Mouse (Mus musculus): ENCODE results near the gene Ly6g6f. TPM values are rescaled to one million over a fixed set of nuclear protein-coding genes. Genes with fewer than 3 reads are reported as not detected.
"Not testable (repeated sequence)": the region's sequence is repeated elsewhere in the genome, so short reads cannot be mapped to it uniquely, and the experiment has no call there.

Gene Ly6g6f
- polyA plus RNA-seq, 1 experiment from 2014 or later = 5.1 TPM

GRCm38 (mm10) chr17:35039121-35039873 is 46.1 kb downstream of the Ly6g6f start:
- 79% methylated on average over 11 of the region's 11 CpGs for WGBS (ENCODE audit: insufficient replicate concordance)

GRCm38 (mm10) chr17:35034896-35035295 is 50.5 kb downstream of the Ly6g6f start:
- Histone ChIP-seq H3K36me3 (replicated peaks) (no peaks in the 10 kb centered on the region), H3K4me1 (replicated peaks) (peaks cover 25% of the 10 kb centered on the region), H3K27me3 (no peaks in the 10 kb centered on the region), H3K4me2 (no peak overlapping the region), H3K4me3 (replicated peaks) (no peak overlapping the region), H3K9ac (no peak overlapping the region), H3K9me3 (replicated peaks) (no peaks in the 10 kb centered on the region), H3K27ac (replicated peaks) (no peak overlapping the region)
- no peak for ATAC-seq (ENCODE audit: insufficient read depth)
- 58% methylated on average over 6 of the region's 6 CpGs for WGBS (ENCODE audit: insufficient replicate concordance)

More at GRCm38 (mm10) chr17:35039121-35039873, 46.1 kb downstream of the Ly6g6f start:
- Histone ChIP-seq H3K9me3 (replicated peaks) (no peaks in the 10 kb centered on the region), H3K36me3 (replicated peaks) (no peaks in the 10 kb centered on the region), H3K4me3 (replicated peaks) (no peak overlapping the region), H3K9ac (no peak overlapping the region), H3K27ac (replicated peaks) (no peak overlapping the region), H3K27me3 (no peaks in the 10 kb centered on the region), H3K4me2 (no peak overlapping the region), H3K4me1 (replicated peaks) (peaks cover 28% of the 10 kb centered on the region)
- ATAC-seq (ENCODE audit: insufficient read depth) = no peak

DNA sequence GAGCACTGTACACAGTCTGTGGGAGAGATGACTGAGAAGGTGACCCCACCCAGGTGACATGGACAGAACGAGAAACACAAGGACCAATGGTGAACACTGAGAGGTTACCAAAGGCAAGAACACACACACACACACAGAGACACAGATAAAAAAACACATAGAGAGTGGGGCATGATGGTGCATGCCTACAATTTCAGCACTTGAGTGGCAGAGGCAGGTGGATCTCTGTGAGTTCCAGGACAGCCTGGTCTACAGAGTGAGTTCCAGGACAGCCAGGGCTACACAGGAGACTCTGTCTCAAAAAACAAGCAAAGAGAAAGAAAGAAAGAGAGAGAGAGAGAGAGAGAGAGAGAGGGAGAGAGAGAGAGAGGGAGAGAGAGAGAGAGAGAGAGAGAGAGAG is 51.7 kb downstream of the Ly6g6f start:
- H3K4me2 ChIP-seq; H3K9ac ChIP-seq; H3K4me3 ChIP-seq (replicated peaks); H3K27ac ChIP-seq (replicated peaks); H3K27me3 ChIP-seq; H3K36me3 ChIP-seq (replicated peaks); ATAC-seq (ENCODE audit: insufficient read depth); H3K9me3 ChIP-seq (replicated peaks): not testable (repeated sequence)
- 38% methylated on average over 1 of the region's 1 CpGs for WGBS (ENCODE audit: insufficient replicate concordance)
- H3K4me1 ChIP-seq (replicated peaks) = peaks cover 34% of the 10 kb centered on the region

GRCm38 (mm10) chr17:35032323-35032870 is 53.0 kb downstream of the Ly6g6f start:
- H3K9me3 ChIP-seq (replicated peaks) = no peaks in the 10 kb centered on the region
- no peak overlapping the region for H3K4me2 ChIP-seq
- no peaks in the 10 kb centered on the region for H3K27me3 ChIP-seq
- H3K36me3 ChIP-seq (replicated peaks) = no peaks in the 10 kb centered on the region
- no peak overlapping the region for H3K9ac ChIP-seq
- no peak overlapping the region for H3K27ac ChIP-seq (replicated peaks)
- WGBS (ENCODE audit: insufficient replicate concordance) = 65% methylated on average over 8 of the region's 8 CpGs
- H3K4me3 ChIP-seq (replicated peaks) = no peak overlapping the region
- H3K4me1 ChIP-seq (replicated peaks) = peaks cover 44% of the 10 kb centered on the region
- ATAC-seq (ENCODE audit: insufficient read depth) = no peak

- Histone ChIP-seq H3K27ac (replicated peaks) (no peak overlapping the region), H3K4me1 (replicated peaks) (peaks cover 47% of the 10 kb centered on the region), H3K9ac (no peak overlapping the region), H3K27me3 (no peaks in the 10 kb centered on the region), H3K4me3 (replicated peaks) (no peak overlapping the region), H3K36me3 (replicated peaks) (no peaks in the 10 kb centered on the region), H3K4me2 (no peak overlapping the region), H3K9me3 (replicated peaks) (no peaks in the 10 kb centered on the region)
- 64% methylated on average over 7 of the region's 7 CpGs for WGBS (ENCODE audit: insufficient replicate concordance)
- no peak; the same call in 1 of the 2 replicates for ATAC-seq (ENCODE audit: insufficient read depth)
Measured at GRCm38 (mm10) chr17:35031880-35032279, 53.5 kb downstream of the Ly6g6f start.

DNA sequence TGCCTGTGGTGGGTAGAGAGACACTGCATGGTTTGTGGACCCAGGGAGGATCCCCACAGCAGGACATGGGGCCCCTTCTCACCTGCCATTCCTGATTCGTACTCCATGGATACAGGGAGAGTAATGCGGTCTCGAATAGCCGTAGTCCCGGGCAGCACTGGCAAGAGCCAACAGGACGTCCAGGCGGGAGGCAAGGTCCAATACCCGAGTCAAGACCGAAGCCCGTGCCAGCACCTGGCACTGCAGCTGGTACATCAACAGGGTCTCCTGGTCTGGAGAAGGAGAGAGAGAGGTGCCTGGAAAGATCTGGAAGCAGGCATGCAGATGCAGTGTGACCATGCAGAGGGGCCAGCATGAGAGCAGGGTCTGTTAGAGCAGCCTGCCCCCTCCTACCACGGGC is 54.1 kb downstream of the Ly6g6f start:
- 87% methylated on average over 11 of the region's 11 CpGs for WGBS (ENCODE audit: insufficient replicate concordance)
- Histone ChIP-seq H3K4me3 (replicated peaks) (no peak overlapping the region), H3K9ac (no peak overlapping the region)

More for the DNA sequence above, 54.1 kb downstream of the Ly6g6f start:
- H3K27me3 ChIP-seq = no peaks in the 10 kb centered on the region
- no peaks in the 10 kb centered on the region for H3K9me3 ChIP-seq (replicated peaks)
- peaks cover 47% of the 10 kb centered on the region for H3K4me1 ChIP-seq (replicated peaks)
- ATAC-seq (ENCODE audit: insufficient read depth) = no peak
- H3K36me3 ChIP-seq (replicated peaks) = no peaks in the 10 kb centered on the region
- no peak overlapping the region for H3K27ac ChIP-seq (replicated peaks)
- H3K4me2 ChIP-seq = no peak overlapping the region

Other genes starting within 250 kb of the Ly6g6f start
- 12.0 and 14.1 TPM in 2 replicates for gene Stk19, start 248.7 kb downstream of the Ly6g6f start, polyA plus RNA-seq (2015; fragmentation: Nextera tagmentation; extraction: Ambion mirVana)
- gene Dxo, start 248.6 kb downstream of the Ly6g6f start, polyA plus RNA-seq (2015; fragmentation: Nextera tagmentation; extraction: Ambion mirVana) = 29.8 and 31.2 TPM in 2 replicates
- 24.5 and 29.2 TPM in 2 replicates for gene Skiv2l, start 235.4 kb downstream of the Ly6g6f start, polyA plus RNA-seq (2015; fragmentation: Nextera tagmentation; extraction: Ambion mirVana)
- gene Nelfe, start 235.2 kb downstream of the Ly6g6f start, polyA plus RNA-seq (2015; fragmentation: Nextera tagmentation; extraction: Ambion mirVana) = 45.6 and 46.7 TPM in 2 replicates
- 281 and 374 TPM in 2 replicates for gene Cfb, start 223.1 kb downstream of the Ly6g6f start, polyA plus RNA-seq (2015; fragmentation: Nextera tagmentation; extraction: Ambion mirVana)
- gene Zbtb12, start 206.1 kb downstream of the Ly6g6f start, polyA plus RNA-seq (2015; fragmentation: Nextera tagmentation; extraction: Ambion mirVana) = 0.41 and 0.64 TPM in 2 replicates
- 0.07 TPM in 1 of 2 replicates, not detected in the other for gene Gm20547, start 203.6 kb downstream of the Ly6g6f start, polyA plus RNA-seq (2015; fragmentation: Nextera tagmentation; extraction: Ambion mirVana)
- gene C2, start 187.3 kb downstream of the Ly6g6f start, polyA plus RNA-seq (2015; fragmentation: Nextera tagmentation; extraction: Ambion mirVana) = 25.2 and 26.5 TPM in 2 replicates
- 14.6 and 15.1 TPM in 2 replicates for gene Ehmt2, start 187.1 kb downstream of the Ly6g6f start, polyA plus RNA-seq (2015; fragmentation: Nextera tagmentation; extraction: Ambion mirVana)
- 3.0 and 3.1 TPM in 2 replicates for gene Slc44a4, start 171.1 kb downstream of the Ly6g6f start, polyA plus RNA-seq (2015; fragmentation: Nextera tagmentation; extraction: Ambion mirVana)
- gene Neu1, start 154.4 kb downstream of the Ly6g6f start, polyA plus RNA-seq (2015; fragmentation: Nextera tagmentation; extraction: Ambion mirVana) = 17.1 and 19.8 TPM in 2 replicates
- gene Hspa1b, start 126.4 kb downstream of the Ly6g6f start, polyA plus RNA-seq (2015; fragmentation: Nextera tagmentation; extraction: Ambion mirVana) = 0.06 and 0.14 TPM in 2 replicates
- gene Gm20481, start 115.7 kb downstream of the Ly6g6f start, polyA plus RNA-seq (2015; fragmentation: Nextera tagmentation; extraction: Ambion mirVana) = 0.32 TPM in 1 of 2 replicates, not detected in the other
- 0.96 and 1.6 TPM in 2 replicates for gene Hspa1a, start 113.5 kb downstream of the Ly6g6f start, polyA plus RNA-seq (2015; fragmentation: Nextera tagmentation; extraction: Ambion mirVana)
- gene Hspa1l, start 112.9 kb downstream of the Ly6g6f start, polyA plus RNA-seq (2015; fragmentation: Nextera tagmentation; extraction: Ambion mirVana) = 0.25 and 0.31 TPM in 2 replicates
- 120 and 123 TPM in 2 replicates for gene Lsm2, start 103.7 kb downstream of the Ly6g6f start, polyA plus RNA-seq (2015; fragmentation: Nextera tagmentation; extraction: Ambion mirVana)
- 99.0 and 133 TPM in 2 replicates for gene Vars, start 84.6 kb downstream of the Ly6g6f start, polyA plus RNA-seq (2015; fragmentation: Nextera tagmentation; extraction: Ambion mirVana)
- 0.09 and 0.12 TPM in 2 replicates for gene Vwa7, start 69.0 kb downstream of the Ly6g6f start, polyA plus RNA-seq (2015; fragmentation: Nextera tagmentation; extraction: Ambion mirVana)
- gene Sapcd1, start 57.6 kb downstream of the Ly6g6f start, polyA plus RNA-seq (2015; fragmentation: Nextera tagmentation; extraction: Ambion mirVana) = 2.2 and 2.3 TPM in 2 replicates
- 3.4 and 4.3 TPM in 2 replicates for gene Msh5, start 38.9 kb downstream of the Ly6g6f start, polyA plus RNA-seq (2015; fragmentation: Nextera tagmentation; extraction: Ambion mirVana)
- 120 and 122 TPM in 2 replicates for gene Clic1, start 35.6 kb downstream of the Ly6g6f start, polyA plus RNA-seq (2015; fragmentation: Nextera tagmentation; extraction: Ambion mirVana)
- gene Ddah2, start 26.6 kb downstream of the Ly6g6f start, polyA plus RNA-seq (2015; fragmentation: Nextera tagmentation; extraction: Ambion mirVana) = 18.6 and 22.8 TPM in 2 replicates
- gene Ly6g6c, start 20.2 kb downstream of the Ly6g6f start, polyA plus RNA-seq (2015; fragmentation: Nextera tagmentation; extraction: Ambion mirVana) = 0.21 and 0.40 TPM in 2 replicates
- 3.2 and 4.4 TPM in 2 replicates for gene Mpig6b, start 19.4 kb downstream of the Ly6g6f start, polyA plus RNA-seq (2015; fragmentation: Nextera tagmentation; extraction: Ambion mirVana)
- 0.12 and 0.26 TPM in 2 replicates for gene Ly6g6e, start 8.7 kb downstream of the Ly6g6f start, polyA plus RNA-seq (2015; fragmentation: Nextera tagmentation; extraction: Ambion mirVana)
- 0.41 and 0.70 TPM in 2 replicates for gene Ly6g6d, start 7.5 kb downstream of the Ly6g6f start, polyA plus RNA-seq (2015; fragmentation: Nextera tagmentation; extraction: Ambion mirVana)
- gene Abhd16a, start 3.7 kb upstream of the Ly6g6f start, polyA plus RNA-seq (2015; fragmentation: Nextera tagmentation; extraction: Ambion mirVana) = 50.0 and 53.2 TPM in 2 replicates
- not detected in 2 replicates for gene Ly6g5c, start 22.7 kb upstream of the Ly6g6f start, polyA plus RNA-seq (2015; fragmentation: Nextera tagmentation; extraction: Ambion mirVana)
- 0.23 and 0.24 TPM in 2 replicates for gene Ly6g5b, start 29.8 kb upstream of the Ly6g6f start, polyA plus RNA-seq (2015; fragmentation: Nextera tagmentation; extraction: Ambion mirVana)
- gene Gpank1, start 35.8 kb upstream of the Ly6g6f start, polyA plus RNA-seq (2015; fragmentation: Nextera tagmentation; extraction: Ambion mirVana) = 12.8 and 15.5 TPM in 2 replicates
- gene Csnk2b, start 36.4 kb upstream of the Ly6g6f start, polyA plus RNA-seq (2015; fragmentation: Nextera tagmentation; extraction: Ambion mirVana) = 125 TPM in 2 replicates
- 2.2 and 2.5 TPM in 2 replicates for gene D17H6S53E, start 40.8 kb upstream of the Ly6g6f start, polyA plus RNA-seq (2015; fragmentation: Nextera tagmentation; extraction: Ambion mirVana)
- 853 and 907 TPM in 2 replicates for gene Apom, start 46.4 kb upstream of the Ly6g6f start, polyA plus RNA-seq (2015; fragmentation: Nextera tagmentation; extraction: Ambion mirVana)
- 19.3 and 20.0 TPM in 2 replicates for gene Bag6, start 49.6 kb upstream of the Ly6g6f start, polyA plus RNA-seq (2015; fragmentation: Nextera tagmentation; extraction: Ambion mirVana)
- gene Prrc2a, start 79.3 kb upstream of the Ly6g6f start, polyA plus RNA-seq (2015; fragmentation: Nextera tagmentation; extraction: Ambion mirVana) = 46.9 and 52.2 TPM in 2 replicates
- 20.5 and 22.2 TPM in 2 replicates for gene Aif1, start 90.5 kb upstream of the Ly6g6f start, polyA plus RNA-seq (2015; fragmentation: Nextera tagmentation; extraction: Ambion mirVana)
- gene Lst1, start 102.8 kb upstream of the Ly6g6f start, polyA plus RNA-seq (2015; fragmentation: Nextera tagmentation; extraction: Ambion mirVana) = 40.1 and 40.2 TPM in 2 replicates
- gene Ltb, start 108.8 kb upstream of the Ly6g6f start, polyA plus RNA-seq (2015; fragmentation: Nextera tagmentation; extraction: Ambion mirVana) = 1.2 and 2.0 TPM in 2 replicates
- 0.31 and 0.36 TPM in 2 replicates for gene Tnf, start 116.4 kb upstream of the Ly6g6f start, polyA plus RNA-seq (2015; fragmentation: Nextera tagmentation; extraction: Ambion mirVana)
- 0.06 TPM in 1 of 2 replicates, not detected in the other for gene Lta, start 119.7 kb upstream of the Ly6g6f start, polyA plus RNA-seq (2015; fragmentation: Nextera tagmentation; extraction: Ambion mirVana)
- 0.24 TPM in 1 of 2 replicates, not detected in the other for gene Gm16181, start 135.2 kb upstream of the Ly6g6f start, polyA plus RNA-seq (2015; fragmentation: Nextera tagmentation; extraction: Ambion mirVana)
- 0.58 and 0.63 TPM in 2 replicates for gene Atp6v1g2, start 148.1 kb upstream of the Ly6g6f start, polyA plus RNA-seq (2015; fragmentation: Nextera tagmentation; extraction: Ambion mirVana)
- 3.2 and 3.6 TPM in 2 replicates for gene Nfkbil1, start 150.2 kb upstream of the Ly6g6f start, polyA plus RNA-seq (2015; fragmentation: Nextera tagmentation; extraction: Ambion mirVana)
- gene Ddx39b, start 156.1 kb upstream of the Ly6g6f start, polyA plus RNA-seq (2015; fragmentation: Nextera tagmentation; extraction: Ambion mirVana) = 141 and 150 TPM in 2 replicates
- gene H2-D1, start 177.1 kb upstream of the Ly6g6f start, polyA plus RNA-seq (2015; fragmentation: Nextera tagmentation; extraction: Ambion mirVana) = 99.7 and 119 TPM in 2 replicates
- gene H2-Q1, start 234.8 kb upstream of the Ly6g6f start, polyA plus RNA-seq (2015; fragmentation: Nextera tagmentation; extraction: Ambion mirVana) = 0.58 and 0.70 TPM in 2 replicates